Mouse (Mus musculus): ENCODE data around the gene Wdr54. TPM values are rescaled to one million over a fixed set of nuclear protein-coding genes. Genes with fewer than 3 reads are reported as not detected.

Wdr54 gene
- polyA plus RNA-seq (2015; fragmentation: Nextera tagmentation; extraction: Ambion mirVana) = 0.40 and 0.43 TPM in 2 replicates

GRCm38 (mm10) chr6:83156259-83156684, at the start of gene Wdr54, which contains the start of gene 1700003E16Rik:
TSS of gene Wdr54 (minus strand) at chr6:83156397.
TSS of gene 1700003E16Rik (plus strand) at chr6:83156404.

GRCm38 (mm10) chr6:83165607-83166242, 9.5 kb upstream of the Wdr54 start, which contains the start of gene Dctn1:
TSS of gene Dctn1 (plus strand) at chr6:83165920.

GRCm38 (mm10) chr6:83134951-83135513, 21.2 kb downstream of the Wdr54 start, which contains the start of gene Rtkn:
TSS of gene Rtkn (plus strand) at chr6:83135463.

GRCm38 (mm10) chr6:83125331-83125730, 30.9 kb downstream of the Wdr54 start, which contains the start of gene Ino80b:
TSS of gene Ino80b (minus strand) at chr6:83125431.

GRCm38 (mm10) chr6:83120930-83121862, 35.0 kb downstream of the Wdr54 start, which contains the start of gene Wbp1:
TSS of gene Wbp1 (minus strand) at chr6:83121559.

GRCm38 (mm10) chr6:83115011-83115671, 41.1 kb downstream of the Wdr54 start, which contains the start of gene Mogs:
TSS of gene Mogs (plus strand) at chr6:83115496.

GRCm38 (mm10) chr6:83108762-83109668, 47.2 kb downstream of the Wdr54 start, which contains the start of gene Mrpl53:
TSS of gene Mrpl53 (plus strand) at chr6:83109040.

GRCm38 (mm10) chr6:83101316-83101687, 54.9 kb downstream of the Wdr54 start, which contains the start of the genes Ccdc142 and Gm42688:
TSS of gene Ccdc142 (plus strand) at chr6:83101601.
TSS of gene Gm42688 (plus strand) at chr6:83101617.

Other genes with a start within 250 kb of the Wdr54 start
- 0.36 and 0.43 TPM in 2 replicates for gene Sema4f, start 216.6 kb downstream of the Wdr54 start, polyA plus RNA-seq (2015; fragmentation: Nextera tagmentation; extraction: Ambion mirVana)
- 15.5 and 16.1 TPM in 2 replicates for gene M1ap, start 209.5 kb downstream of the Wdr54 start, polyA plus RNA-seq (2015; fragmentation: Nextera tagmentation; extraction: Ambion mirVana)
- gene Dok1, start 122.9 kb downstream of the Wdr54 start, polyA plus RNA-seq (2015; fragmentation: Nextera tagmentation; extraction: Ambion mirVana) = 26.3 and 28.2 TPM in 2 replicates
- 1.8 and 3.1 TPM in 2 replicates for gene Loxl3, start 122.2 kb downstream of the Wdr54 start, polyA plus RNA-seq (2015; fragmentation: Nextera tagmentation; extraction: Ambion mirVana)
- 193 and 196 TPM in 2 replicates for gene Aup1, start 101.9 kb downstream of the Wdr54 start, polyA plus RNA-seq (2015; fragmentation: Nextera tagmentation; extraction: Ambion mirVana)
- gene Htra2, start 101.1 kb downstream of the Wdr54 start, polyA plus RNA-seq (2015; fragmentation: Nextera tagmentation; extraction: Ambion mirVana) = 114 and 124 TPM in 2 replicates
- gene Dqx1, start 98.6 kb downstream of the Wdr54 start, polyA plus RNA-seq (2015; fragmentation: Nextera tagmentation; extraction: Ambion mirVana) = 0.59 and 0.73 TPM in 2 replicates
- gene Tlx2, start 86.1 kb downstream of the Wdr54 start, polyA plus RNA-seq (2015; fragmentation: Nextera tagmentation; extraction: Ambion mirVana) = not detected in 2 replicates
- gene Pcgf1, start 78.5 kb downstream of the Wdr54 start, polyA plus RNA-seq (2015; fragmentation: Nextera tagmentation; extraction: Ambion mirVana) = 23.5 and 25.1 TPM in 2 replicates
- gene Lbx2, start 70.0 kb downstream of the Wdr54 start, polyA plus RNA-seq (2015; fragmentation: Nextera tagmentation; extraction: Ambion mirVana) = 0.51 and 1.0 TPM in 2 replicates
- gene Ccdc142, start 54.8 kb downstream of the Wdr54 start, polyA plus RNA-seq (2015; fragmentation: Nextera tagmentation; extraction: Ambion mirVana) = 1.6 and 2.2 TPM in 2 replicates
- gene Gm42688, start 54.8 kb downstream of the Wdr54 start, polyA plus RNA-seq (2015; fragmentation: Nextera tagmentation; extraction: Ambion mirVana) = 1.4 and 2.5 TPM in 2 replicates
- gene Mrpl53, start 47.4 kb downstream of the Wdr54 start, polyA plus RNA-seq (2015; fragmentation: Nextera tagmentation; extraction: Ambion mirVana) = 78.0 and 87.2 TPM in 2 replicates
- gene Mogs, start 40.9 kb downstream of the Wdr54 start, polyA plus RNA-seq (2015; fragmentation: Nextera tagmentation; extraction: Ambion mirVana) = 32.6 and 33.7 TPM in 2 replicates
- 36.8 and 44.2 TPM in 2 replicates for gene Wbp1, start 34.8 kb downstream of the Wdr54 start, polyA plus RNA-seq (2015; fragmentation: Nextera tagmentation; extraction: Ambion mirVana)
- 8.7 and 10.1 TPM in 2 replicates for gene Ino80b, start 31.0 kb downstream of the Wdr54 start, polyA plus RNA-seq (2015; fragmentation: Nextera tagmentation; extraction: Ambion mirVana)
- gene Rtkn, start 20.9 kb downstream of the Wdr54 start, polyA plus RNA-seq (2015; fragmentation: Nextera tagmentation; extraction: Ambion mirVana) = 3.6 and 3.9 TPM in 2 replicates
- 0.10 and 0.11 TPM in 2 replicates for gene 1700003E16Rik, start within 50 bp of the Wdr54 start, polyA plus RNA-seq (2015; fragmentation: Nextera tagmentation; extraction: Ambion mirVana)
- gene Dctn1, start 9.5 kb upstream of the Wdr54 start, polyA plus RNA-seq (2015; fragmentation: Nextera tagmentation; extraction: Ambion mirVana) = 25.0 and 30.5 TPM in 2 replicates
- gene Slc4a5, start 63.4 kb upstream of the Wdr54 start, polyA plus RNA-seq (2015; fragmentation: Nextera tagmentation; extraction: Ambion mirVana) = 0.07 and 0.11 TPM in 2 replicates
- 31.5 and 41.3 TPM in 2 replicates for gene Mthfd2, start 169.5 kb upstream of the Wdr54 start, polyA plus RNA-seq (2015; fragmentation: Nextera tagmentation; extraction: Ambion mirVana)
- gene Mob1a, start 169.6 kb upstream of the Wdr54 start, polyA plus RNA-seq (2015; fragmentation: Nextera tagmentation; extraction: Ambion mirVana) = 38.3 and 41.6 TPM in 2 replicates
- gene Bola3, start 192.8 kb upstream of the Wdr54 start, polyA plus RNA-seq (2015; fragmentation: Nextera tagmentation; extraction: Ambion mirVana) = 298 and 364 TPM in 2 replicates